Mouse (Mus musculus) myocyte (in vitro differentiated cells): ENCODE results near the gene Rps3. TPM values are rescaled to one million over a fixed set of nuclear protein-coding genes. Genes with fewer than 3 reads are reported as not detected.
A peak's percentile ranks its signal among the peaks of the same experiment; 100 is the strongest.

Experiments
- H3K27me3 ChIP-seq: one replicate; pipeline ENCODE4 v1.6.1; 2011; ENCODE audit not compliant: control insufficient read depth, insufficient read depth, insufficient read length
- H3K36me3 ChIP-seq: one replicate; pipeline ENCODE4 v1.6.1; 2011; ENCODE audit not compliant: control insufficient read depth, insufficient read depth
- H3K4me2 ChIP-seq: one replicate; pipeline ENCODE4 v1.6.1; 2011; ENCODE audit warnings: low read depth, control low read depth
- H3K4me3 ChIP-seq: one replicate; pipeline ENCODE4 v1.5.1; 2011; ENCODE audit warnings: mild to moderate bottlenecking, control low read depth, moderate library complexity
- H3K79me2 ChIP-seq: one replicate; pipeline ENCODE4 v1.6.1; 2011; ENCODE audit not compliant: control insufficient read depth, insufficient read depth
- H3ac ChIP-seq: one replicate; pipeline ENCODE4 v1.6.1; 2011; ENCODE audit not compliant: control insufficient read depth, insufficient read length
- CEBPB ChIP-seq: IDR thresholded peaks from 2 replicates; pipeline ENCODE4 v1.6.1; 2011; ENCODE audit warnings: mild to moderate bottlenecking, moderate library complexity; ENCODE audit not compliant: poor library complexity, insufficient read depth, severe bottlenecking
- E2F4 ChIP-seq: IDR thresholded peaks from one replicate; pipeline ENCODE4 v1.6.1; 2011; ENCODE audit warnings: mild to moderate bottlenecking, control low read depth, moderate library complexity; ENCODE audit not compliant: insufficient read depth
- MAX ChIP-seq: IDR thresholded peaks from one replicate; pipeline ENCODE4 v1.6.1; 2011; ENCODE audit warnings: low read depth, mild to moderate bottlenecking, control low read depth
- MYOD1 ChIP-seq, 3 experiments: IDR thresholded peaks; one replicate each; pipeline ENCODE4 v1.6.1; 2011; ENCODE audit warnings: control low read depth in 2 of 3, low read depth in 2 of 3, mild to moderate bottlenecking in 2 of 3, moderate library complexity in 1 of 3; ENCODE audit not compliant: insufficient read length in 2 of 3, control insufficient read depth in 1 of 3
- MYOG ChIP-seq, 3 experiments: IDR thresholded peaks; one replicate each; pipeline ENCODE4 v1.6.1; 2011; ENCODE audit warnings: control low read depth in 2 of 3, low read depth in 2 of 3, mild to moderate bottlenecking in 2 of 3; ENCODE audit not compliant: insufficient read length in 2 of 3, control insufficient read depth in 1 of 3, insufficient read depth in 1 of 3
- POLR2A ChIP-seq: IDR thresholded peaks from one replicate; pipeline ENCODE4 v1.6.1; 2011; ENCODE audit warnings: low read depth, mild to moderate bottlenecking, control low read depth, moderate library complexity; ENCODE audit not compliant: insufficient read length
- POLR2AphosphoS2 ChIP-seq: IDR thresholded peaks from one replicate; pipeline ENCODE4 v1.6.1; 2011; ENCODE audit warnings: low read depth, control low read depth; ENCODE audit not compliant: insufficient read length
- REST ChIP-seq: IDR thresholded peaks from one replicate; pipeline ENCODE4 v1.6.1; 2011; ENCODE audit warnings: mild to moderate bottlenecking, control low read depth, moderate library complexity; ENCODE audit not compliant: insufficient read depth, insufficient read length
- SRF ChIP-seq: IDR thresholded peaks from one replicate; pipeline ENCODE4 v1.6.1; 2011; ENCODE audit warnings: low read depth; ENCODE audit not compliant: control insufficient read depth, insufficient read length
- TCF12 ChIP-seq: IDR thresholded peaks from one replicate; pipeline ENCODE4 v1.6.1; 2011; ENCODE audit warnings: mild to moderate bottlenecking, control low read depth; ENCODE audit not compliant: poor library complexity, insufficient read depth, severe bottlenecking
- TCF3 ChIP-seq: IDR thresholded peaks from one replicate; pipeline ENCODE4 v1.6.1; 2011; ENCODE audit warnings: low read depth, control low read depth; ENCODE audit not compliant: insufficient read length
- USF1 ChIP-seq: IDR thresholded peaks from one replicate; pipeline ENCODE4 v1.6.1; 2011; ENCODE audit warnings: low read depth, mild to moderate bottlenecking, control low read depth, moderate library complexity
- polyA plus RNA-seq: library from polyadenylated mRNA; unstranded; fragments of >200 nt; fragmentation: generic; extraction: Trizol; gene quantifications from one replicate; pipeline ENCODE4 v1.2.1, GENCODE M21; 2012; ENCODE audit warnings: missing spikeins

Rps3 gene
- polyA plus RNA-seq, 1 experiment: 2,049 TPM

- peak overlapping the region; percentile 42 for H3ac ChIP-seq
- TF ChIP-seq USF1 (no peak), MYOD1 (IDR thresholded peaks at IDR 0.05; ENCODE audit: control insufficient read depth in 1 of 3, insufficient read length in 2 of 3, low read depth in 2 of 3) (no peak), TCF3 (no peak), POLR2A (no peak)
Observed at GRCm38 (mm10) chr7:99482637-99483036, 901 bp downstream of the Rps3 start.

GRCm38 (mm10) chr7:99477235-99477634 lies 6.3 kb downstream of the Rps3 start:
- peaks cover 13% of the 10 kb centered on the region for H3K79me2 ChIP-seq
- TF ChIP-seq TCF3 (no peak), CEBPB (no peak), REST (no peak), E2F4 (no peak), MAX (no peak), POLR2AphosphoS2 (no peak), SRF (no peak)
- H3K4me3 ChIP-seq: no peak overlapping the region
- no peak overlapping the region for H3K4me2 ChIP-seq
- H3K36me3 ChIP-seq: no peaks in the 10 kb centered on the region
- H3K27me3 ChIP-seq: no peaks in the 10 kb centered on the region
- no peak overlapping the region for H3ac ChIP-seq

More at GRCm38 (mm10) chr7:99482637-99483036, 901 bp downstream of the Rps3 start:
- H3K27me3 ChIP-seq: no peaks in the 10 kb centered on the region
- H3K4me2 ChIP-seq: peak overlapping the region; percentile 98
- H3K36me3 ChIP-seq: no peaks in the 10 kb centered on the region
- peak overlapping the region; percentile 87 for H3K4me3 ChIP-seq
- H3K79me2 ChIP-seq: peaks cover 24% of the 10 kb centered on the region

- Histone ChIP-seq H3K4me2 (no peak overlapping the region), H3K79me2 (peaks cover 7% of the 10 kb centered on the region), H3K27me3 (no peaks in the 10 kb centered on the region), H3K36me3 (no peaks in the 10 kb centered on the region), H3K4me3 (no peak overlapping the region), H3ac (no peak overlapping the region)
- TF ChIP-seq POLR2AphosphoS2 (peak; percentile 80), USF1 (no peak), POLR2A (no peak), TCF3 (no peak), MYOD1 (IDR thresholded peaks at IDR 0.05; ENCODE audit: control insufficient read depth in 1 of 3, insufficient read length in 2 of 3, low read depth in 2 of 3) (no peak), REST (no peak)
Observed at GRCm38 (mm10) chr7:99476558-99477114, 6.9 kb downstream of the Rps3 start.

GRCm38 (mm10) chr7:99475562-99475911 lies 8.0 kb downstream of the Rps3 start:
- Histone ChIP-seq H3K4me2 (no peak overlapping the region), H3K4me3 (no peak overlapping the region), H3K27me3 (no peaks in the 10 kb centered on the region), H3K79me2 (no peaks in the 10 kb centered on the region), H3ac (no peak overlapping the region), H3K36me3 (no peaks in the 10 kb centered on the region)
- TF ChIP-seq TCF12 (no peak), CEBPB (peak; percentile 62)

GRCm38 (mm10) chr7:99474836-99475561 lies 8.5 kb downstream of the Rps3 start:
- Histone ChIP-seq H3K4me2 (no peak overlapping the region), H3K27me3 (no peaks in the 10 kb centered on the region), H3K79me2 (no peaks in the 10 kb centered on the region), H3ac (no peak overlapping the region), H3K36me3 (no peaks in the 10 kb centered on the region), H3K4me3 (no peak overlapping the region)
- TF ChIP-seq MYOD1 (IDR thresholded peaks at IDR 0.05; ENCODE audit: control insufficient read depth in 1 of 3, insufficient read length in 2 of 3, low read depth in 2 of 3) (no peak), MAX (no peak), TCF3 (no peak), USF1 (no peak), REST (no peak), MYOG (IDR thresholded peaks at IDR 0.05; ENCODE audit: control insufficient read depth in 1 of 3, insufficient read depth in 1 of 3, insufficient read length in 2 of 3, low read depth in 2 of 3) (no peak), SRF (no peak), POLR2A (no peak), POLR2AphosphoS2 (no peak), CEBPB (no peak), E2F4 (no peak), TCF12 (no peak)
